Mouse (Mus musculus) c-Kit-positive CD71-negative TER-119-negative erythroid progenitor cells, embryonic 14.5 days (primary cell): ENCODE data around the gene Nck1.

Experiments
- DNase-seq: peaks from one replicate; pipeline ENCODE4 v3.0.0-alpha.2; 2013; ENCODE audit warnings: low read depth

Gene Nck1

GRCm38 (mm10) chr9:100545715-100546593 lies at the start of gene Nck1:
Nck1 (minus strand) TSS chr9:100546134.
- peak; percentile 91 for DNase-seq

- DNase-seq, result no peak
Measured at GRCm38 (mm10) chr9:100590462-100590861, 44.5 kb upstream of the Nck1 start.

GRCm38 (mm10) chr9:100584031-100584430 lies 38.1 kb upstream of the Nck1 start:
- no peak for DNase-seq

GRCm38 (mm10) chr9:100582883-100583575 lies 37.1 kb upstream of the Nck1 start:
- DNase-seq, result no peak

- no peak for DNase-seq
Measured at GRCm38 (mm10) chr9:100581543-100582492, 35.9 kb upstream of the Nck1 start.

- DNase-seq, result no peak
Measured at GRCm38 (mm10) chr9:100580196-100580740, 34.3 kb upstream of the Nck1 start.

GRCm38 (mm10) chr9:100573942-100574341 lies 28.0 kb upstream of the Nck1 start:
- no peak for DNase-seq

- DNase-seq, result no peak
Measured at GRCm38 (mm10) chr9:100573300-100573699, 27.4 kb upstream of the Nck1 start.

- DNase-seq, result no peak
Measured at GRCm38 (mm10) chr9:100571511-100571910, 25.6 kb upstream of the Nck1 start.

- no peak for DNase-seq
Measured at GRCm38 (mm10) chr9:100570626-100571233, 24.8 kb upstream of the Nck1 start, which contains the start of gene Slc35g2. Slc35g2 (minus strand) TSS chr9:100571090.

GRCm38 (mm10) chr9:100569798-100570625 lies 24.1 kb upstream of the Nck1 start:
- DNase-seq, result no peak

GRCm38 (mm10) chr9:100560251-100560890 lies 14.4 kb upstream of the Nck1 start:
- DNase-seq, result no peak

- no peak for DNase-seq
Measured at GRCm38 (mm10) chr9:100558991-100559390, 13.1 kb upstream of the Nck1 start.

GRCm38 (mm10) chr9:100558023-100558573 lies 12.2 kb upstream of the Nck1 start:
- DNase-seq, result no peak

- DNase-seq, result no peak
Measured at GRCm38 (mm10) chr9:100555686-100556085, 9.8 kb upstream of the Nck1 start.

GRCm38 (mm10) chr9:100548313-100548712 lies 2.4 kb upstream of the Nck1 start:
- no peak for DNase-seq

- DNase-seq, result no peak
Measured at GRCm38 (mm10) chr9:100546594-100546910, 618 bp upstream of the Nck1 start.

- peak; percentile 14 for DNase-seq
Measured at GRCm38 (mm10) chr9:100544948-100545714, 803 bp downstream of the Nck1 start.
